Mouse (Mus musculus) CH12.LX (cell line): ENCODE measurements at regions not wholly inside any gene's neighbourhood (a gene's known extent, or its start where the extent isn't known, plus 50 kb on each side); places are given as distances from the start of the nearest gene placed in this dataset.

Experiments
- DNase-seq: peaks from one replicate; pipeline ENCODE4 v3.0.0-alpha.2; 2013; ENCODE audit errors: extremely low read depth
- H3K27ac ChIP-seq: 2 replicates; pipeline ENCODE4 v1.5.1; 2012; ENCODE audit warnings: low read depth, mild to moderate bottlenecking, control low read depth, moderate library complexity; ENCODE audit not compliant: insufficient read depth
- H3K27me3 ChIP-seq: replicated peaks from 2 replicates; pipeline ENCODE3; 2012; ENCODE audit warnings: inconsistent platforms
- H3K36me3 ChIP-seq, 2 experiments: replicated peaks in 1 of 2; 2 replicates each; pipeline versions ENCODE3 to v1.6.1; 2012; ENCODE audit warnings: inconsistent platforms in 1 of 2, low read length in 1 of 2, mild to moderate bottlenecking in 1 of 2, mixed read lengths in 1 of 2, moderate library complexity in 1 of 2; ENCODE audit not compliant: control insufficient read depth in 1 of 2, insufficient read depth in 1 of 2
- H3K4me1 ChIP-seq, 2 experiments: 2 replicates each; pipeline ENCODE4 v1.6.1; 2012; ENCODE audit warnings: inconsistent platforms in 1 of 2, moderate library complexity in 1 of 2; ENCODE audit not compliant: insufficient read depth in 2 of 2, control insufficient read depth in 1 of 2
- H3K4me2 ChIP-seq: 2 replicates; pipeline ENCODE4 v1.6.1; 2012; ENCODE audit warnings: low read depth, mild to moderate bottlenecking, control low read depth; ENCODE audit not compliant: poor library complexity, insufficient read depth, severe bottlenecking
- H3K4me3 ChIP-seq, 3 experiments: fragments of 150-350 bp in 1 of 3; sonication (generic) in 1 of 3; replicated peaks in 1 of 3; 2 replicates each; pipeline versions ENCODE3 to v1.5.1; 2011 to 2012; ENCODE audit warnings: low read depth in 2 of 3, low read length in 2 of 3, mild to moderate bottlenecking in 2 of 3, moderate library complexity in 2 of 3, control low read depth in 1 of 3, improper control_type of control experiment in 1 of 3, inconsistent platforms in 1 of 3, mixed read lengths in 1 of 3; ENCODE audit not compliant: poor library complexity in 1 of 3
- H3K79me2 ChIP-seq: replicated peaks from 2 replicates; pipeline ENCODE4 v1.6.1; 2012; ENCODE audit warnings: mild to moderate bottlenecking, moderate library complexity; ENCODE audit not compliant: control insufficient read depth, poor library complexity, insufficient read depth, severe bottlenecking; ENCODE audit errors: extremely low read depth
- H3K9ac ChIP-seq: 2 replicates; pipeline ENCODE4 v1.6.1; 2012; ENCODE audit warnings: low read depth, mild to moderate bottlenecking, control low read depth, moderate library complexity; ENCODE audit not compliant: insufficient read depth
- H3K9me3 ChIP-seq: replicated peaks from 2 replicates; pipeline ENCODE3; 2012; ENCODE audit warnings: low read length, inconsistent platforms, mixed read lengths
- E2F4 ChIP-seq: IDR thresholded peaks from 2 replicates; pipeline ENCODE4 v1.6.1; 2011; ENCODE audit warnings: low read depth, low read length, improper control_type of control experiment; ENCODE audit not compliant: insufficient replicate concordance
- ELF1 ChIP-seq: IDR thresholded peaks from 2 replicates; pipeline ENCODE4 v1.6.1; 2014; ENCODE audit warnings: low read depth, mild to moderate bottlenecking, inconsistent platforms, low read length, improper control_type of control experiment
- EP300 ChIP-seq: IDR thresholded peaks from 2 replicates; pipeline ENCODE4 v1.6.1; 2011; ENCODE audit warnings: low read length, improper control_type of control experiment
- ETS1 ChIP-seq: conservative IDR thresholded peaks from 2 replicates; pipeline ENCODE4 v1.6.1; 2012; ENCODE audit warnings: low read depth, mild to moderate bottlenecking, inconsistent platforms, low read length, improper control_type of control experiment, moderate library complexity
- IRF4 ChIP-seq: IDR thresholded peaks from 2 replicates; pipeline ENCODE4 v1.6.1; 2014; ENCODE audit warnings: low read depth, mild to moderate bottlenecking, inconsistent platforms, low read length, improper control_type of control experiment
- KAT2A ChIP-seq: IDR thresholded peaks from 2 replicates; pipeline ENCODE4 v1.6.1; 2012; ENCODE audit warnings: low read length, improper control_type of control experiment, inconsistent platforms; ENCODE audit not compliant: insufficient replicate concordance
- MAZ ChIP-seq: IDR thresholded peaks from 2 replicates; pipeline ENCODE4 v1.6.1; 2012; ENCODE audit warnings: low read depth, mild to moderate bottlenecking, inconsistent platforms, low read length, improper control_type of control experiment, moderate library complexity
- MXI1 ChIP-seq: IDR thresholded peaks from 2 replicates; pipeline ENCODE4 v1.6.1; 2011; ENCODE audit warnings: mild to moderate bottlenecking, low read depth, low read length, improper control_type of control experiment
- MYC ChIP-seq: IDR thresholded peaks from 2 replicates; pipeline ENCODE4 v1.6.1; 2011; ENCODE audit warnings: low read depth, mild to moderate bottlenecking, improper control_type of control experiment, low read length
- NELFE ChIP-seq: IDR thresholded peaks from 2 replicates; pipeline ENCODE4 v1.6.1; 2011; ENCODE audit warnings: low read depth, low read length, improper control_type of control experiment
- NRF1 ChIP-seq: IDR thresholded peaks from 2 replicates; pipeline ENCODE4 v1.6.1; 2014; ENCODE audit warnings: low read depth, mild to moderate bottlenecking, inconsistent platforms, low read length, improper control_type of control experiment, moderate library complexity
- PAX5 ChIP-seq: IDR thresholded peaks from 2 replicates; pipeline ENCODE4 v1.6.1; 2012; ENCODE audit warnings: low read length, inconsistent platforms, mixed read lengths
- POLR2AphosphoS2 ChIP-seq: IDR thresholded peaks from 2 replicates; pipeline ENCODE4 v1.6.1; 2011; ENCODE audit warnings: low read depth, low read length, improper control_type of control experiment
- RAD21 ChIP-seq: IDR thresholded peaks from 2 replicates; pipeline ENCODE4 v1.6.1; 2011; ENCODE audit warnings: low read depth, mild to moderate bottlenecking, low read length, improper control_type of control experiment, moderate library complexity
- RCOR1 ChIP-seq: conservative IDR thresholded peaks from 2 replicates; pipeline ENCODE4 v1.6.1; 2012; ENCODE audit warnings: low read depth, mild to moderate bottlenecking, inconsistent platforms, low read length, improper control_type of control experiment
- SIN3A ChIP-seq: IDR thresholded peaks from 2 replicates; pipeline ENCODE4 v1.6.1; 2012; ENCODE audit warnings: low read length, improper control_type of control experiment, inconsistent platforms
- SMC3 ChIP-seq: IDR thresholded peaks from 2 replicates; pipeline ENCODE4 v1.6.1; 2011; ENCODE audit warnings: low read depth, low read length, improper control_type of control experiment
- USF1 ChIP-seq: IDR thresholded peaks from 2 replicates; pipeline ENCODE4 v1.6.1; 2014; ENCODE audit warnings: low read depth, mild to moderate bottlenecking, inconsistent platforms, low read length, improper control_type of control experiment
- ZC3H11A ChIP-seq: IDR thresholded peaks from 2 replicates; pipeline ENCODE4 v1.6.1; 2012; ENCODE audit warnings: low read depth, mild to moderate bottlenecking, inconsistent platforms, low read length, improper control_type of control experiment
- ZMIZ1 ChIP-seq: IDR thresholded peaks from 2 replicates; pipeline ENCODE4 v1.6.1; 2012; ENCODE audit warnings: low read depth, mild to moderate bottlenecking, inconsistent platforms, low read length, improper control_type of control experiment
- ZNF384 ChIP-seq: IDR thresholded peaks from 2 replicates; pipeline ENCODE4 v1.6.1; 2012; ENCODE audit warnings: low read depth, low read length, improper control_type of control experiment, inconsistent platforms
- dilution Hi-C: fragments of 300-500 bp; cut with MboI; formaldehyde crosslinking; loops from 2 replicates; pipeline ENCODE4 v1.14.3; 2020; ENCODE audit warnings: low sequenced_read_pairs; ENCODE audit not compliant: extremely low pct_unique_long_range_greater_than_20kb, extremely low pct_ligation_motif_present
- in situ Hi-C: fragments of 300-500 bp; cut with MboI; formaldehyde crosslinking; loops from 3 replicates; pipeline ENCODE4 v1.14.3; 2019; ENCODE audit warnings: low sequenced_read_pairs, low pct_ligation_motif_present, low pct_unique_long_range_greater_than_20kb, mixed read lengths

- Histone ChIP-seq H3K4me3 (no peak overlapping the region), H3K27ac (no peak overlapping the region), H3K4me1 (no peaks in the 10 kb centered on the region), H3K79me2 (no peaks in the 10 kb centered on the region), H3K9ac (no peak overlapping the region), H3K9me3 (peaks cover 65% of the 10 kb centered on the region), H3K4me2 (no peak overlapping the region), H3K27me3 (no peaks in the 10 kb centered on the region)
- DNase-seq: no peak
- dilution Hi-C loops: no loop called here
- TF ChIP-seq ZNF384: no peak
- no peak for TF ChIP-seq SIN3A
- no peak for TF ChIP-seq ELF1
- TF ChIP-seq, all 38 proteins: peak for 0
- in situ Hi-C loops: no loop called here
- no peaks in the 10 kb centered on the region for H3K36me3 ChIP-seq
These were observed 272.6 kb downstream of the Tgfb2 start for GRCm38 (mm10) chr1:186433169-186433665.

DNA sequence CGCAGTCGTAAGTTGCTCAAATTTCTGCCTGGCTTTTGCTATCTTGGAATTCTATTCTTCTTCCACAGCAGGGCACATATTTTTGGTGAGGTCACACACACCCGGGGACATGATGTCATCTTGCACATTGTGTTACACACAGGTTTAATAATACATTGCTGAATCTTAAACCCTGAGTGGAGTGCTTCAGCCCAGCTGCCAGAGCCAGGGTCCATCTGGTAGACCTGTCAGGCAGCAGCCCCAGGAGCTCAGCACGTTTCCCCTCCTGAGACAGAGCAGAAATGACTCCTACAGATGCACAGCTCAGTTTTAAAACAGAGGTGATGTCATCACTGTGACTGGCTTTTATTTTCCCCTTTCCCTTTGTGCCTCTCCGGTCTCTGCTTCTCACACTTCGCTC is 280.4 kb downstream of the Tgfb2 start:
- TF ChIP-seq RAD21 (no peak), ELF1 (no peak), ZC3H11A (no peak), MAZ (no peak), SIN3A (no peak), POLR2AphosphoS2 (no peak), KAT2A (no peak), EP300 (no peak)
- in situ Hi-C loops (no loop called here), dilution Hi-C loops (no loop called here)
- no peaks in the 10 kb centered on the region for H3K4me1 ChIP-seq
- H3K4me2 ChIP-seq: no peak overlapping the region
- DNase-seq: no peak
- H3K27ac ChIP-seq: no peak overlapping the region
- H3K79me2 ChIP-seq: no peaks in the 10 kb centered on the region
- no peaks in the 10 kb centered on the region for H3K36me3 ChIP-seq
- H3K9me3 ChIP-seq: peaks cover 74% of the 10 kb centered on the region
- H3K9ac ChIP-seq: no peak overlapping the region
- H3K4me3 ChIP-seq: no peak overlapping the region
- no peaks in the 10 kb centered on the region for H3K27me3 ChIP-seq

GRCm38 (mm10) chr1:186424084-186424483 is 281.7 kb downstream of the Tgfb2 start:
- no peak for DNase-seq
- no peak overlapping the region for H3K9ac ChIP-seq
- no peaks in the 10 kb centered on the region for H3K79me2 ChIP-seq
- no peaks in the 10 kb centered on the region for H3K36me3 ChIP-seq
- no peak overlapping the region for H3K27ac ChIP-seq
- no peak overlapping the region for H3K4me2 ChIP-seq
- in situ Hi-C loops (no loop called here), dilution Hi-C loops (no loop called here)
- H3K4me3 ChIP-seq: no peak overlapping the region
- H3K27me3 ChIP-seq: no peaks in the 10 kb centered on the region
- H3K9me3 ChIP-seq: peaks cover 74% of the 10 kb centered on the region
- no peaks in the 10 kb centered on the region for H3K4me1 ChIP-seq
- TF ChIP-seq USF1 (no peak), ZC3H11A (no peak), ZMIZ1 (no peak), NELFE (no peak), PAX5 (no peak), ZNF384 (no peak), MXI1 (no peak), MAZ (no peak), NRF1 (no peak), IRF4 (no peak), RCOR1 (no peak), MYC (no peak), ETS1 (no peak), SMC3 (no peak), E2F4 (no peak)
- TF ChIP-seq, all 38 proteins: peak for 0
